Mouse (Mus musculus) forebrain, embryonic 13.5 days (tissue): ENCODE data around the gene Fcrla. TPM values are rescaled to one million over a fixed set of nuclear protein-coding genes. Genes with fewer than 3 reads are reported as not detected.
"Not testable (repeated sequence)": the region's sequence is repeated elsewhere in the genome, so short reads cannot be mapped to it uniquely, and the experiment has no call there.

Source experiments
- ATAC-seq: fragments of 200-750 bp; cut with Nextera tagmentation; 2 replicates; pipeline ENCODE4 v1.8.0; 2017
- H3K27ac ChIP-seq: fragments of 300-500 bp; sonication (generic); 2 replicates; pipeline ENCODE4 v1.5.1; 2015; ENCODE audit warnings: inconsistent platforms, mild to moderate bottlenecking, moderate library complexity
- H3K27me3 ChIP-seq: fragments of 300-500 bp; sonication (generic); 2 replicates; pipeline ENCODE4 v1.6.1; 2015; ENCODE audit warnings: mild to moderate bottlenecking, inconsistent platforms
- H3K36me3 ChIP-seq: fragments of 300-500 bp; sonication (generic); 2 replicates; pipeline ENCODE4 v1.6.1; 2015; ENCODE audit warnings: mild to moderate bottlenecking, inconsistent platforms; ENCODE audit not compliant: poor library complexity, severe bottlenecking
- H3K4me1 ChIP-seq: fragments of 300-500 bp; sonication (generic); 2 replicates; pipeline ENCODE4 v1.6.1; 2015; ENCODE audit warnings: inconsistent platforms
- H3K4me2 ChIP-seq: fragments of 300-500 bp; sonication (generic); 2 replicates; pipeline ENCODE4 v1.6.1; 2015; ENCODE audit warnings: inconsistent platforms, mild to moderate bottlenecking, moderate library complexity
- H3K4me3 ChIP-seq: fragments of 300-500 bp; sonication (generic); 2 replicates; pipeline ENCODE4 v1.5.1; 2015; ENCODE audit warnings: mild to moderate bottlenecking, inconsistent platforms
- H3K9ac ChIP-seq: fragments of 300-500 bp; sonication (generic); 2 replicates; pipeline ENCODE4 v1.6.1; 2015; ENCODE audit warnings: mild to moderate bottlenecking, inconsistent platforms
- H3K9me3 ChIP-seq: fragments of 300-500 bp; sonication (generic); replicated peaks from 2 replicates; pipeline ENCODE4 v1.6.1; 2016; ENCODE audit warnings: inconsistent platforms
- WGBS: fragments of 180-500 bp; shearing (Covaris S2); methylation state at CpG from one replicate; pipeline ENCODE4 v1.1.7; 2015; 5-methylcytosine and 5-hydroxymethylcytosine counted together
- polyA plus RNA-seq: library from polyadenylated mRNA; unstranded; fragments of >200 nt; fragmentation: Nextera tagmentation; extraction: Ambion mirVana; gene quantifications from 2 replicates; pipeline ENCODE4 v1.2.1, GENCODE M21; 2015

The Fcrla gene
- not detected in 2 replicates for polyA plus RNA-seq

- Histone ChIP-seq H3K9me3 (no peaks in the 10 kb centered on the region), H3K9ac (no peak within 1 kb of the TSS), H3K4me1 (no peaks in the 10 kb centered on the region), H3K27ac (no peak within 1 kb of the TSS), H3K4me3 (no peak within 1 kb of the TSS), H3K36me3 (no peaks in the 10 kb centered on the region), H3K27me3 (no peaks in the 10 kb centered on the region), H3K4me2 (no peak within 1 kb of the TSS)
- WGBS: 81% methylated on average over 3 of the region's 3 CpGs
- no peak for ATAC-seq
These were observed at the start of gene Fcrla for GRCm38 (mm10) chr1:170927378-170927777. TSS of gene Fcrla (minus strand) at chr1:170927583.

GRCm38 (mm10) chr1:170976447-170976846, 49.1 kb upstream of the Fcrla start, which contains the start of gene Fcgr2b:
TSS of gene Fcgr2b (minus strand) at chr1:170976547.
- Histone ChIP-seq H3K9ac (no peak within 1 kb of the TSS), H3K36me3 (no peaks in the 10 kb centered on the region), H3K9me3 (no peaks in the 10 kb centered on the region), H3K27ac (no peak within 1 kb of the TSS), H3K27me3 (no peaks in the 10 kb centered on the region), H3K4me2 (no peak within 1 kb of the TSS), H3K4me3 (no peak within 1 kb of the TSS), H3K4me1 (no peaks in the 10 kb centered on the region)
- no peak for ATAC-seq
- 92% methylated on average over 5 of the region's 5 CpGs for WGBS

GRCm38 (mm10) chr1:170975751-170976161, 48.4 kb upstream of the Fcrla start:
- Histone ChIP-seq H3K4me3 (no peak overlapping the region), H3K36me3 (no peaks in the 10 kb centered on the region), H3K4me2 (no peak overlapping the region), H3K9ac (no peak overlapping the region), H3K4me1 (no peaks in the 10 kb centered on the region), H3K27me3 (no peaks in the 10 kb centered on the region), H3K27ac (no peak overlapping the region), H3K9me3 (no peaks in the 10 kb centered on the region)
- WGBS: 74% methylated on average over 7 of the region's 7 CpGs
- no peak for ATAC-seq

- H3K36me3 ChIP-seq, H3K9ac ChIP-seq, H3K4me2 ChIP-seq, H3K27ac ChIP-seq, ATAC-seq, H3K27me3 ChIP-seq, H3K4me3 ChIP-seq, H3K9me3 ChIP-seq, H3K4me1 ChIP-seq: not testable (repeated sequence)
- WGBS: 81% methylated on average over 2 of the region's 2 CpGs
These were observed 48.0 kb upstream of the Fcrla start for GRCm38 (mm10) chr1:170975350-170975749.

- Histone ChIP-seq H3K27ac (no peak overlapping the region), H3K36me3 (no peaks in the 10 kb centered on the region), H3K4me3 (no peak overlapping the region), H3K9me3 (no peaks in the 10 kb centered on the region), H3K9ac (no peak overlapping the region), H3K27me3 (no peaks in the 10 kb centered on the region), H3K4me1 (no peaks in the 10 kb centered on the region), H3K4me2 (no peak overlapping the region)
- 93% methylated on average over 2 of the region's 2 CpGs for WGBS
- ATAC-seq: no peak
These were observed 47.4 kb upstream of the Fcrla start for GRCm38 (mm10) chr1:170974736-170975135.

GRCm38 (mm10) chr1:170974171-170974570, 46.8 kb upstream of the Fcrla start:
- Histone ChIP-seq H3K27me3 (no peaks in the 10 kb centered on the region), H3K27ac (no peak overlapping the region), H3K9me3 (no peaks in the 10 kb centered on the region), H3K4me2 (no peak overlapping the region), H3K36me3 (no peaks in the 10 kb centered on the region), H3K4me1 (no peaks in the 10 kb centered on the region), H3K9ac (no peak overlapping the region), H3K4me3 (no peak overlapping the region)
- 88% methylated on average over 8 of the region's 8 CpGs for WGBS
- ATAC-seq: no peak

GRCm38 (mm10) chr1:170972936-170973335, 45.6 kb upstream of the Fcrla start:
- no peaks in the 10 kb centered on the region for H3K4me1 ChIP-seq
- no peaks in the 10 kb centered on the region for H3K27me3 ChIP-seq
- H3K9ac ChIP-seq: no peak overlapping the region
- no peak overlapping the region for H3K4me2 ChIP-seq
- H3K4me3 ChIP-seq: no peak overlapping the region
- H3K36me3 ChIP-seq: no peaks in the 10 kb centered on the region
- 84% methylated on average over 4 of the region's 4 CpGs for WGBS
- ATAC-seq: no peak
- no peaks in the 10 kb centered on the region for H3K9me3 ChIP-seq
- no peak overlapping the region for H3K27ac ChIP-seq

GRCm38 (mm10) chr1:170972494-170972893, 45.1 kb upstream of the Fcrla start:
- H3K4me3 ChIP-seq: no peak overlapping the region
- H3K9me3 ChIP-seq: no peaks in the 10 kb centered on the region
- no peak for ATAC-seq
- H3K36me3 ChIP-seq: no peaks in the 10 kb centered on the region
- no peak overlapping the region for H3K27ac ChIP-seq
- H3K27me3 ChIP-seq: no peaks in the 10 kb centered on the region
- H3K4me1 ChIP-seq: no peaks in the 10 kb centered on the region
- 88% methylated on average over 6 of the region's 6 CpGs for WGBS
- no peak overlapping the region for H3K9ac ChIP-seq
- no peak overlapping the region for H3K4me2 ChIP-seq

- Histone ChIP-seq H3K27ac (no peak overlapping the region), H3K9ac (no peak overlapping the region), H3K4me3 (no peak overlapping the region), H3K4me1 (no peaks in the 10 kb centered on the region), H3K4me2 (no peak overlapping the region), H3K27me3 (no peaks in the 10 kb centered on the region), H3K9me3 (no peaks in the 10 kb centered on the region), H3K36me3 (no peaks in the 10 kb centered on the region)
- WGBS: 82% methylated on average over 1 of the region's 1 CpGs
- no peak for ATAC-seq
These were observed 41.2 kb upstream of the Fcrla start for GRCm38 (mm10) chr1:170968576-170968975.

- WGBS: 81% methylated on average over 3 of the region's 3 CpGs
- Histone ChIP-seq H3K36me3 (no peaks in the 10 kb centered on the region), H3K27me3 (no peaks in the 10 kb centered on the region), H3K27ac (no peak overlapping the region), H3K4me1 (no peaks in the 10 kb centered on the region), H3K4me3 (no peak overlapping the region), H3K9ac (no peak overlapping the region), H3K9me3 (no peaks in the 10 kb centered on the region), H3K4me2 (no peak overlapping the region)
- no peak for ATAC-seq
These were observed 40.2 kb upstream of the Fcrla start for GRCm38 (mm10) chr1:170967581-170967980.

GRCm38 (mm10) chr1:170963087-170963486, 35.7 kb upstream of the Fcrla start:
- H3K9ac ChIP-seq: no peak overlapping the region
- no peaks in the 10 kb centered on the region for H3K9me3 ChIP-seq
- WGBS: 86% methylated on average over 7 of the region's 7 CpGs
- no peaks in the 10 kb centered on the region for H3K27me3 ChIP-seq
- H3K4me3 ChIP-seq: no peak overlapping the region
- no peak overlapping the region for H3K4me2 ChIP-seq
- no peak overlapping the region for H3K27ac ChIP-seq
- no peaks in the 10 kb centered on the region for H3K4me1 ChIP-seq
- no peak for ATAC-seq
- no peaks in the 10 kb centered on the region for H3K36me3 ChIP-seq

- Histone ChIP-seq H3K27ac (no peak overlapping the region), H3K9ac (no peak overlapping the region), H3K4me3 (no peak overlapping the region), H3K4me2 (no peak overlapping the region), H3K27me3 (no peaks in the 10 kb centered on the region), H3K36me3 (no peaks in the 10 kb centered on the region), H3K9me3 (no peaks in the 10 kb centered on the region), H3K4me1 (no peaks in the 10 kb centered on the region)
- no peak for ATAC-seq
- 79% methylated on average over 2 of the region's 2 CpGs for WGBS
These were observed 34.9 kb upstream of the Fcrla start for GRCm38 (mm10) chr1:170962301-170962700.

- Histone ChIP-seq H3K27ac (no peak overlapping the region), H3K4me3 (no peak overlapping the region), H3K27me3 (no peaks in the 10 kb centered on the region), H3K9ac (no peak overlapping the region), H3K4me2 (no peak overlapping the region), H3K36me3 (no peaks in the 10 kb centered on the region), H3K9me3 (no peaks in the 10 kb centered on the region), H3K4me1 (no peaks in the 10 kb centered on the region)
- WGBS: 86% methylated on average over 6 of the region's 6 CpGs
- no peak for ATAC-seq
These were observed 33.7 kb upstream of the Fcrla start for GRCm38 (mm10) chr1:170961101-170961500.
